Mouse (Mus musculus) heart, adult 2 months (tissue): Measurements from ENCODE around the gene Gpbar1. TPM values are rescaled to one million over a fixed set of nuclear protein-coding genes. Genes with fewer than 3 reads are reported as not detected.

Experiments
- DNase-seq, 2 experiments: peaks; one replicate each; pipeline ENCODE4 v3.0.0; 2021
- H3K27ac ChIP-seq: fragments of 200-600 bp; 2 replicates; pipeline ENCODE4 v1.8.1; 2022
- H3K27me3 ChIP-seq: fragments of 200-500 bp; 2 replicates; pipeline ENCODE4 v1.6.1; 2012; ENCODE audit warnings: mild to moderate bottlenecking, low read length, inconsistent platforms, mixed read lengths; ENCODE audit not compliant: control insufficient read depth, insufficient read depth
- H3K36me3 ChIP-seq: fragments of 200-500 bp; 2 replicates; pipeline ENCODE4 v1.6.1; 2012; ENCODE audit warnings: low read length, inconsistent platforms; ENCODE audit not compliant: control insufficient read depth, insufficient read depth
- H3K4me1 ChIP-seq: fragments of 200-500 bp; 2 replicates; pipeline ENCODE4 v1.6.1; 2011; ENCODE audit warnings: low read length; ENCODE audit not compliant: control insufficient read depth, insufficient read depth
- H3K4me3 ChIP-seq: fragments of 200-600 bp; 2 replicates; pipeline ENCODE4 v1.8.1; 2022
- H3K79me2 ChIP-seq: fragments of 200-500 bp; replicated peaks from 2 replicates; pipeline ENCODE4 v1.6.1; 2012; ENCODE audit warnings: mild to moderate bottlenecking, inconsistent platforms, low read length, moderate library complexity, mixed read lengths; ENCODE audit not compliant: control insufficient read depth, insufficient read depth
- H3K9ac ChIP-seq: fragments of 200-500 bp; 2 replicates; pipeline ENCODE4 v1.6.1; 2012; ENCODE audit warnings: low read depth, mild to moderate bottlenecking, control low read depth, inconsistent platforms, low read length, mixed read lengths
- CTCF ChIP-seq: fragments of 200-600 bp; IDR thresholded peaks from 2 replicates; pipeline ENCODE4 v1.8.1; 2022; ENCODE audit warnings: antibody characterized with exemption, mild to moderate bottlenecking, moderate library complexity
- EP300 ChIP-seq: fragments of 200-500 bp; IDR thresholded peaks from 2 replicates; pipeline ENCODE4 v1.6.1; 2011; ENCODE audit warnings: low read depth, low read length, control low read depth; ENCODE audit not compliant: insufficient read depth
- POLR2A ChIP-seq: fragments of 200-500 bp; IDR thresholded peaks from 2 replicates; pipeline ENCODE4 v1.6.1; 2011; ENCODE audit warnings: mild to moderate bottlenecking, low read depth, low read length, control low read depth; ENCODE audit not compliant: insufficient read depth
- WGBS: fragments of 180-500 bp; shearing (Covaris S2); methylation state at CpG from one replicate; pipeline ENCODE4 v1.1.7; 2018; 5-methylcytosine and 5-hydroxymethylcytosine counted together
- intact Hi-C: fragments of 180-260 bp; cut with DNase I; formaldehyde crosslinking; loops from one replicate; pipeline ENCODE4 v1.15.1; 2025
- polyA plus RNA-seq: library from polyadenylated mRNA; depleted of rRNA; stranded (reverse); fragments of >200 nt; gene quantifications from 2 replicates; pipeline ENCODE4 v1.2.3, GENCODE M21; 2012
- total RNA-seq, 2 experiments: library from RNA; stranded (reverse); gene quantifications; 2 replicates each; pipeline ENCODE4 v1.2.3; 2021

Gpbar1 gene
- total and polyA plus RNA-seq, 3 experiments = 0.14 TPM; not detected in 2

- no peaks in the 10 kb centered on the region for H3K79me2 ChIP-seq
- peak overlapping the region; percentile 48 for H3K4me3 ChIP-seq
- intact Hi-C loops = no loop called here
- TF ChIP-seq EP300 = peak; percentile 37
- peak; percentile 68; the same call in 1 of the 2 replicates for TF ChIP-seq POLR2A
- no peak for TF ChIP-seq CTCF
- H3K27me3 ChIP-seq = no peaks in the 10 kb centered on the region
- peaks cover 7% of the 10 kb centered on the region for H3K36me3 ChIP-seq
- DNase-seq = peak; percentile 91 to 96
- peak overlapping the region; percentile 42 for H3K9ac ChIP-seq
- peak overlapping the region; percentile 97 for H3K27ac ChIP-seq
- 3% methylated on average over 9 of the region's 9 CpGs for WGBS
- H3K4me1 ChIP-seq = peaks cover 60% of the 10 kb centered on the region
Observed at GRCm38 (mm10) chr1:74295456-74296171, 17.3 kb downstream of the Gpbar1 start.

GRCm38 (mm10) chr1:74296477-74296876 lies 18.1 kb downstream of the Gpbar1 start:
- no peak for DNase-seq
- Histone ChIP-seq H3K4me1 (peaks cover 61% of the 10 kb centered on the region), H3K27ac (peak overlapping the region; percentile 97), H3K79me2 (no peaks in the 10 kb centered on the region), H3K4me3 (peak overlapping the region; percentile 48), H3K9ac (peak overlapping the region; percentile 42), H3K27me3 (no peaks in the 10 kb centered on the region), H3K36me3 (peaks cover 6% of the 10 kb centered on the region)
- intact Hi-C loops = no loop called here
- TF ChIP-seq POLR2A (no peak), EP300 (no peak), CTCF (no peak)
- 14% methylated on average over 6 of the region's 6 CpGs for WGBS

- 38% methylated on average over 3 of the region's 3 CpGs for WGBS
- Histone ChIP-seq H3K36me3 (peaks cover 6% of the 10 kb centered on the region), H3K4me3 (no peak overlapping the region), H3K27me3 (no peaks in the 10 kb centered on the region), H3K4me1 (peaks cover 67% of the 10 kb centered on the region), H3K27ac (peak overlapping the region; percentile 97), H3K79me2 (0 out of 2 replicates have a peak, but pooled peaks cover 3% of the 10 kb centered on the region), H3K9ac (peak overlapping the region; percentile 2; the same call in 1 of the 2 replicates)
- TF ChIP-seq POLR2A (no peak), EP300 (no peak), CTCF (no peak)
- intact Hi-C loops = no loop called here
- DNase-seq = peak; percentile 67 to 76
Observed at GRCm38 (mm10) chr1:74297269-74297668, 18.9 kb downstream of the Gpbar1 start.

- 0 out of 2 replicates have a peak overlapping the region, but pooled peaks have one; percentile 18 for H3K9ac ChIP-seq
- intact Hi-C loops = no loop called here
- H3K79me2 ChIP-seq = 0 out of 2 replicates have a peak, but pooled peaks cover 5% of the 10 kb centered on the region
- no peak for TF ChIP-seq EP300
- TF ChIP-seq POLR2A = no peak
- TF ChIP-seq CTCF = no peak
- no peak overlapping the region for H3K4me3 ChIP-seq
- no peaks in the 10 kb centered on the region for H3K27me3 ChIP-seq
- DNase-seq = no peak
- 45% methylated on average over 5 of the region's 5 CpGs for WGBS
- H3K36me3 ChIP-seq = peaks cover 8% of the 10 kb centered on the region
- H3K4me1 ChIP-seq = peaks cover 72% of the 10 kb centered on the region
- peak overlapping the region; percentile 97 for H3K27ac ChIP-seq
Observed at GRCm38 (mm10) chr1:74298157-74298750, 19.9 kb downstream of the Gpbar1 start.

- H3K4me3 ChIP-seq = 0 out of 2 replicates have a peak overlapping the region, but pooled peaks have one; percentile 4
- peak overlapping the region; percentile 97 for H3K27ac ChIP-seq
- peaks cover 8% of the 10 kb centered on the region for H3K36me3 ChIP-seq
- H3K27me3 ChIP-seq = no peaks in the 10 kb centered on the region
- DNase-seq = peak; percentile 64 to 77
- H3K4me1 ChIP-seq = peaks cover 68% of the 10 kb centered on the region
- 15% methylated on average over 5 of the region's 5 CpGs for whole genome bisulfite sequencing
- intact Hi-C loops = no loop called here
- TF ChIP-seq POLR2A = no peak
- no peak for TF ChIP-seq EP300
- TF ChIP-seq CTCF = no peak
- peak overlapping the region; percentile 18; the same call in 1 of the 2 replicates for H3K9ac ChIP-seq
- H3K79me2 ChIP-seq = 0 out of 2 replicates have a peak, but pooled peaks cover 5% of the 10 kb centered on the region
Observed at GRCm38 (mm10) chr1:74298996-74299395, 20.6 kb downstream of the Gpbar1 start.
